Mouse (Mus musculus) gastrocnemius, adult 2 months (tissue): Measurements from ENCODE around the gene Col4a1. TPM values are rescaled to one million over a fixed set of nuclear protein-coding genes. Genes with fewer than 3 reads are reported as not detected.

ENCODE experiments used
- DNase-seq: peaks from one replicate; pipeline ENCODE4 v3.0.0; 2022
- H3K27ac ChIP-seq: fragments of 200-600 bp; 2 replicates; pipeline ENCODE4 v1.8.1; 2022; ENCODE audit warnings: mild to moderate bottlenecking
- H3K4me3 ChIP-seq: fragments of 200-600 bp; 2 replicates; pipeline ENCODE4 v1.8.1; 2022; ENCODE audit warnings: mild to moderate bottlenecking, moderate library complexity
- CTCF ChIP-seq: fragments of 200-600 bp; IDR thresholded peaks from 2 replicates; pipeline ENCODE4 v1.8.1; 2022; ENCODE audit warnings: antibody characterized with exemption, mild to moderate bottlenecking, moderate library complexity
- intact Hi-C: fragments of 180-260 bp; cut with DNase I; formaldehyde crosslinking; loops from one replicate; pipeline ENCODE4 v1.15.1; 2025
- total RNA-seq, 2 experiments: library from RNA; stranded (reverse); gene quantifications; 2 replicates each; pipeline ENCODE4 v1.2.3; 2021

The Col4a1 gene
- total RNA-seq, 2 experiments from 2014 or later, result 73.3 to 117 TPM

DNA sequence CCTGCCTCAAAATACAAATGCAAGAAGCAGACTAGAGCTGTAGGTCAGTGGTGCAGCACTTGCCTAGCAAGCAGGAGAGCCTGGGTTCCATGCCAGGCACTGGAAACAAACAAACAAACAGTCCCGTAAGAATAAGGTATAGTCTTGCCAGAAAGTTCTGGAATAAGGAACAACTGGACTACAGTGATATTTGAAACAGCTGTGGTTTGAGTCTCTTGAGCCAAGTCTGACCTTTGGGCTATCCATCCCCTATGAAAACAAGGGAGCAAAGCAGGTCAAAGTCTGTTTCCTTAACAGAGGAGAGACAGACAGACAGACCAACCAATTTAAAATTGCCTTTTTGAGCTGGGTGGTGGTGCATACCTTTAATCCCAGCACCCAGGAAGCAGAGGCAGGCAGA lies 11.1 kb upstream of the Col4a1 start:
- TF ChIP-seq CTCF, result no peak
- Histone ChIP-seq H3K27ac (peak overlapping the region; percentile 73), H3K4me3 (peak overlapping the region; percentile 17; the same call in 1 of the 2 replicates)
- DNase-seq, result no peak
- intact Hi-C loops, result no loop called here

GRCm38 (mm10) chr8:11322724-11323585 lies 10.3 kb upstream of the Col4a1 start:
- DNase-seq, result no peak
- no peak for TF ChIP-seq CTCF

DNA sequence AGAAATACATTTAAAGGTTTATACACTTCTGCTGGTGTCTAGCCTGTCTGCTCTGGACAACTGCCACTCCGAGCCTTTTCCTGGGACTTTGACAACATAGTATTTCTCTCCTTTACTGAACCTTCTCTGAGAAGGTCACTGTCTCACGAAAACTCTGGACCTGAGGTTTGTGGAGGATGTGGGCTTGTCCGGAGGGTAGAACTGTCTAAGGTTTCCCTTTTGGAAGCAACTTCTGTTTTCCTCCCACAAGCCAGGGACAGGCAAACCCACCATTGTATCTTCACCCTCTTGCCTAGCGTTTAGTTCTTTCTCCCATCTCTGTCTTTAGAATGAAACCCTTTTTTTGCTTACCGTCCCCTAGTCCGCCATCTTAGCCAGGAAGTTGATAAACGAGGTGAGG lies 9.2 kb upstream of the Col4a1 start:
- H3K27ac ChIP-seq, result peak overlapping the region; percentile 73
- intact Hi-C loops, result no loop called here
- H3K4me3 ChIP-seq, result no peak overlapping the region
- no peak for TF ChIP-seq CTCF
- DNase-seq, result no peak

More at GRCm38 (mm10) chr8:11322724-11323585, 10.3 kb upstream of the Col4a1 start:
- peak overlapping the region; percentile 73 for H3K27ac ChIP-seq
- intact Hi-C loops, result no loop called here
- peak overlapping the region; percentile 17; the same call in 1 of the 2 replicates for H3K4me3 ChIP-seq

- intact Hi-C loops, result no loop called here
- Histone ChIP-seq H3K4me3 (no peak overlapping the region), H3K27ac (no peak overlapping the region)
- no peak for TF ChIP-seq CTCF
- DNase-seq, result no peak
Observed at GRCm38 (mm10) chr8:11319405-11319804, 6.8 kb upstream of the Col4a1 start.

GRCm38 (mm10) chr8:11316118-11316517 lies 3.5 kb upstream of the Col4a1 start:
- peak overlapping the region; percentile 82 for H3K4me3 ChIP-seq
- H3K27ac ChIP-seq, result peak overlapping the region; percentile 94
- no peak for DNase-seq
- no peak for TF ChIP-seq CTCF
- intact Hi-C loops, result no loop called here

DNA sequence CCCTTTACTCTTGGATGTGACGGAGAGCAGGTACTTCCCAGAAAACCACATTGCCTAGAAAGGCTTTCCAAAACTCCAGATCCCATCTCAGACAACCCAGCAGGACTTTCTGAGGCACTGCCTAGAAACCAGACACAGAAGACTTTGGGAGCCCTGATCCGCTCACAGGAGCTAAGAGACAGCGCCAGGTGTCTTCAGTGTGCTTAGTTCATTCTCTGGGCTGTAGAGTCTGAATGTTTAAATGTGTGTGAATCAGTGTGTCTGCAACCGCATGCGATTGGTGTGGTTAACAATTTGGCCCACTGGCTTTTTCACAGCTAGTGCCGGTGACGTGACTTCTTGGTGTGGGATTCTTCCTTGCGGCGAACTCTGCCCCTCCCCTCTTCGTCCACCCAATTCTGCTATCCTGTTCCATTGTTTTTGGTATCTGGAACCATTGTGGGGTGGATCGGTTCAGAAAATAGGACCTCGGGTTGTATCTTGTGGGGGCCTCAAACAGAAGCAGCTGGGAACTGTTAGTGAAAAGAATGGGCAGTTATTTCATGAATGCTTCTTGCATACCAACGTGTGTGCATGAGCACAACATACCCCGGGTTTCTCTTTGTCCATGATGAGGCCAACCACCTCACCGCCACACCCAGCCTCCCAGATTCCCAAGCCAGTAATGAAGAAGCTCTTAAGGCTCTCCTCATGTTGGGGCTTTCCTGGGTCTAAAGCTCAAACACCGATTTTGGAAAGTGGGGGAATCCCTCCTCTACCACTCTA lies 2.7 kb upstream of the Col4a1 start:
- no peak for DNase-seq
- Histone ChIP-seq H3K4me3 (peak overlapping the region; percentile 82), H3K27ac (peak overlapping the region; percentile 94)
- intact Hi-C loops, result no loop called here
- TF ChIP-seq CTCF, result no peak

DNA sequence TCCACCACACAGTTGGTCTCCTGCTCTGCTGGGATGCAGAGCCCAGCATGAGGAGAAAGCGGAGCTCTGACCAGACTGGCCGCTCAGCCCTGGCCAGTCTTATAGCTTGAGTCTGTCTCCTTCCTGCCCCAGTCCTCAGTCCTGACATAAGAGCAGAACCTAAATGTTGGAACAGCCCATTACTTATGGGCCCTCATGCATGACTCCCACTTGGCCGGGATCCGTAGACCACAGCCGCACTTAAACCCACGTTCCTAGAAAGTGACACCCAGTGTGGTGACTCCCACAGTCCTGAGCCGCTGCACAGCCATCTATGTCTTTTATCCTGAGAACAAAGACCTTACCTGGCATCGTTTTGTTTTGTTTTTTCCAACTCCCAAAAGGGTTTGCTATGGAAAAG lies 2.0 kb upstream of the Col4a1 start:
- intact Hi-C loops, result loop anchor here (5.0 kb wide), 2 partner anchors 33 to 52 kb away; no protein-coding TSS in a partner anchor
- H3K27ac ChIP-seq, result peak overlapping the region; percentile 94
- DNase-seq, result no peak
- TF ChIP-seq CTCF, result no peak
- H3K4me3 ChIP-seq, result peak overlapping the region; percentile 82

GRCm38 (mm10) chr8:11313176-11314111 lies 818 bp upstream of the Col4a1 start:
- peak; percentile 64 for DNase-seq
- intact Hi-C loops, result loop anchor here (2.0 to 5.0 kb wide), 3 partner anchors 34 to 79 kb away; no protein-coding TSS in a partner anchor
- no peak for TF ChIP-seq CTCF
- H3K4me3 ChIP-seq, result peak overlapping the region; percentile 82
- peak overlapping the region; percentile 94 for H3K27ac ChIP-seq

- peak overlapping the region; percentile 82 for H3K4me3 ChIP-seq
- peak; percentile 81 for DNase-seq
- 0 out of 2 replicates have a peak, but pooled peaks have one; percentile 3 for TF ChIP-seq CTCF
- peak overlapping the region; percentile 94 for H3K27ac ChIP-seq
- intact Hi-C loops, result loop anchor here (2.0 to 5.0 kb wide), 3 partner anchors 35 to 81 kb away; no protein-coding TSS in a partner anchor
Observed at GRCm38 (mm10) chr8:11311681-11312348, 811 bp downstream of the Col4a1 start.

GRCm38 (mm10) chr8:11310049-11310448 lies 2.6 kb downstream of the Col4a1 start:
- TF ChIP-seq CTCF, result no peak
- intact Hi-C loops, result loop anchor here (5.0 kb wide), 2 partner anchors 37 to 48 kb away; no protein-coding TSS in a partner anchor
- peak overlapping the region; percentile 94 for H3K27ac ChIP-seq
- H3K4me3 ChIP-seq, result peak overlapping the region; percentile 82
- no peak for DNase-seq

GRCm38 (mm10) chr8:11309226-11309625 lies 3.4 kb downstream of the Col4a1 start:
- peak overlapping the region; percentile 82 for H3K4me3 ChIP-seq
- H3K27ac ChIP-seq, result peak overlapping the region; percentile 94
- DNase-seq, result no peak
- TF ChIP-seq CTCF, result no peak
- intact Hi-C loops, result no loop called here
